Mouse (Mus musculus): ENCODE data around the gene Impdh1. TPM values are rescaled to one million over a fixed set of nuclear protein-coding genes. Genes with fewer than 3 reads are reported as not detected.
"Not testable (repeated sequence)": the region's sequence is repeated elsewhere in the genome, so short reads cannot be mapped to it uniquely, and the experiment has no call there.

The Impdh1 gene
- total RNA-seq, 2 experiments from 2014 or later, result 62.1 to 65.9 TPM

DNA sequence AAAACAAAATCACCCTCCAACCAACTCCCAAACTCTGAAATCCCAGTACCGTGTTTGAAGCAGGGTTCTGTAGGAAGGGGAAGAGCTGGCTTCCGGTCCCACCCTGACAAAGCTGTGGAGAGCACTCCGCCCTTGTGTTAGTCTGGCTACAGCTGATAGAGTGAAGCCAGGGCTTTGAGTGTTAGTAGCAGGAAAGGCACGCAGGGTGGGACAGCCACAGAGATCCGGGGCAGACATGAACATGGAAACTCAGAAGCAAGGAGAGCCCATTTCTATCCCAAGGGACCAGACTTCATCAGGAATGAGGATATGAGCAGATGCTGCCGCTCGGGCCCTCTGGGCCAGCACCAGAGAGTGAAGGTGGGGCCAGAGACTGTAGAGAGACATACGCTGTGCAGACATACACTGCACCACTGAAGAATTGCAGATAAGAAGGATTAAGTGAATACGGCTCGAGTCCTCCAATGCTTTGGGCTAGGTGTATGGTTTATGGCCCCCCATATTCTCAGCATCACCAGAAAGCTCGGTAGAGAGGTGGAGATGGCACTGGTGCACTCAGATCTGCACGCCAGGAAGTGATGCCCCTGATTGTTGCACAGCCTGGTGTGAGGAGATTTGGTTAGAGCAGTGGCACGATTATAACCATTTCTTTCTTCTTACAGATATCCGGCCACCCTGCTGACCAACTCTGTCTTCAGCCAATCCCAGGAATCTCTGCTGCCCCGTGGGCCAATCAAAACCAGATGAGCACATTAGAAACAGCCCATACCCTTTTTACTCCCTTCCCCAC, 22.0 kb downstream of the Impdh1 start:
- DNase-seq (ENCODE audit: low spot score in 2 of 2), result no peak

DNA sequence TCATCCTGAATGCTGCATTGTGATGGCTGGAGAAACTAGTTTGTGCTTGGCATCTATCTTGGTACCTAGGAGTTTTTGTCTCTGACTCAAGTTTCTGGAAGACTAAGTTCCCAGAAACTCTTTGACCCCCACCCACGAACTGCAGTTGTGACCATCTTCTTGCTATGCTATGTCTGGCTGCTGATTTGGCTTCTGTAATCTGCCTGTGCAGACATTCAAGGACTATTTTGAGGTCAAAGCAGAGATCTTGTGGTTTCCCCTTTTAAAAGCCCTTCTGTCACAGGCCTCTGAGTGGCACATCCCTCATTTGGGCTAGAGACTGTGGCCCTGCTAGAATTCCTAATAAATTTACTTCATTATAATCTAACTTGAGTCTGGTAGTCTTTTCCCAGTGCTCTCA, 28.2 kb downstream of the Impdh1 start:
- no peak for DNase-seq (ENCODE audit: low spot score in 2 of 2)

- no peak for DNase-seq (ENCODE audit: low spot score in 2 of 2)
These were observed 36.3 kb downstream of the Impdh1 start for GRCm38 (mm10) chr6:29179843-29180242.

- no peak for DNase-seq (ENCODE audit: low spot score in 2 of 2)
These were observed 37.1 kb downstream of the Impdh1 start, which contains the start of gene Prrt4 for GRCm38 (mm10) chr6:29178888-29179658. TSS of gene Prrt4 (minus strand) at chr6:29179584.

DNA sequence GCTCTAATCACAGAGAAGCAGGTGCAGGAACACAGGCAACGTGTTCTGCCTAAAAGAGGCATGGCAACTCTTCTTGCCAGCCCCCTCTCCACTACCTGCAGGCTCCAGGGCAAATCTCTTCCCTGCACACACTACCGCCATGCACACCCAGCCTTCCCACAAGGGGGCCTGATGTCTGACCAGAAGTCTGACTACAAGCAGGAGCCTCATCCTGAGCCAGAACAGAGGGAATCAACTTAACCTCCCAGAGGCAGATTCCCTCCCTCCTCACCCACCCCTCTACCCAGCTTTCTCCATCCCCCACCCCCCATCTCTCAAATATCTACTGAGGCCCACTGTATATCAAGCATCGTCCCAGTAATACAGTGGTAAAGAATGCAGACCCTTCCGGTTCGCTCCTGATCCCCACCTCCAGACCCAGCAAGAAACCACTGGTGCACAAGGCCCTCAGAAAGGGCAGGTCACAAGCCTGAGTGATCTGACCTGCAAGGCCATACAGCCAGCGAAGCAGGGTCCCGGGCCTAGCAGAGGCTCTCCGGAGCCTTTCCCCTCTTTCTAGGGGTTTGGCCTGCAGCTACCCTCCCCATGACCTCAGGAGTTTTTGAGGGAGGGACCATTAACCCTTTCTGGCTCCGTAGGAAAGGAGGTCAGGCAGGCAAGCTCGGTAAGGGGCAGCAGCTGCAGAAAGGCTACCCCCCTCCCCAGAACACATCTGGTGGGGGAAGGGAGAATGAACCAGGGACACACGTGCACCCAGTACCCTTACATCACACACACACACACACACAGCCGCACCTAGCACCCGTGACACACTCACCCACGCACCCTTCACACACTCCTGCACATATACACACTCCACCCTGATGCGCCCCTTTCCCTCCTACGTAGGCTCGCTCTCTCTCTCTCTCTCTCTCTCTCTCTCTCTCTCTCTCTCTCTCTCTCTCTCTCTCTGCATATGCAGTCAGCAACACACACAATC, 38.0 kb downstream of the Impdh1 start:
- DNase-seq (ENCODE audit: low spot score in 2 of 2), result no peak

DNA sequence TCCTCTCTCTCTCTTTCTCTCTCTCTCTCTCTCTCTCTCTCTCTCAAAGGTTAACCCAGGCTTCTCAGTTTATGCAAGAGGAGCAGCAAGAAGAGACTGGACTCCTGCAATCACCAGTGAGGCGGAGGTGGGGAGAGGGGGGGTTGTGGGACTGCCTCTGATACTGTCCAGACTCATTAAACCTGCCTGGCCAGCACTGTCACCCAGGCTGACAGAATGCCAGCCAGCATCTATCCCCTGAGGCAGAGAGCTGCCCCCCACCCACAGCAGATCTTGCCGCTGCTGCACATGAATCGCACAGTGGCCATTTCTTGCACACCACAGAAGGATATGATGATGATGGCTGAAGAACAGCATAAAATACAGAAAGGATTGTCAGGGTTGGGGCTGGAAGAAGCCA, 41.1 kb downstream of the Impdh1 start:
- no peak for DNase-seq (ENCODE audit: low spot score in 2 of 2)

DNA sequence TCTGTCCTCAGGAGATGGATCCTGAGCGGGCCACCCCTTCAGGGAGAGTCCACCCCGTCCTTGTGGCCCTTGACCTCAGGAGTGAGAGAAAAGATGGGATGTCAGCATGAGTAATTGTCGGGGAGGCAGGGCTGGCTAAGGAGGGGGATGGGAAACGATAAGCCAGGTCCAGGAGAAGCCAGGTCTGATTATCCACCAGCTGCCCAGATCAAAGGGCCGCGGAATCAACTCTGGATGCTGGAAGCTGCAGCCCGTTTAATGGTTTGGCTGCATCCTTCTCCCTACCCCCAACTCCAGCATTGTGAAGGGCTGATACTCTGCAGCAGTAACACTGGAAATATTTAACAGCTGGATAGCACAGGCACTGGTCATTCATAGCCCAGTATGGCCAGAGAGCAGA, 41.8 kb downstream of the Impdh1 start:
- no peak for DNase-seq (ENCODE audit: low spot score in 2 of 2)

DNA sequence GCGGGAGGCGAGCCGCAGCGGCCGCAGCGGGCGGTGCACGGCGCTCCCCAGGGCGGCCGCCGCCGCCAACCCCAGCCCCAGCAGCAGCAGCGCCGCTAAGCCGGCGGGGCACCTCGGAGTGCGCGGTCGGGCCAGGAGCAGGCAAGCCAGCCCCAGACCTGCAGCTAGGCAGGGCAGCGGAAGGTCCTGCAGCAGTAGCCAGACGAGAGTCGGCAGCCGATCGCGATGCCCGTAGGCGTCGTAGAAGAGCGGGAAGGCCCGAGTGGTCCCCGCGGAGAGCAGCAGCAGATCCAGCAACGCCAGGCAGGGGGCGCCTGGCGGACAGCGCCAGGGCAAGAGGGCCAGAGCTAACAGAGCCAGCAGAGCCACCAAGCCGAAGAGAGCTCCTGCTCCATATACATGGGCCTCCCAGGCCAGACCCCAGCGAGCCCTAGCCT, 45.2 kb downstream of the Impdh1 start:
- peak; percentile 48 to 58 for DNase-seq (ENCODE audit: low spot score in 2 of 2)

- DNase-seq (ENCODE audit: low spot score in 2 of 2), result no peak
These were observed 45.9 kb downstream of the Impdh1 start for GRCm38 (mm10) chr6:29170063-29170921.

- DNase-seq (ENCODE audit: low spot score in 2 of 2), result no peak
These were observed 46.5 kb downstream of the Impdh1 start for GRCm38 (mm10) chr6:29169675-29170062.

- DNase-seq (ENCODE audit: low spot score in 2 of 2), result no peak
These were observed 47.3 kb downstream of the Impdh1 start for GRCm38 (mm10) chr6:29168871-29169270.

DNA sequence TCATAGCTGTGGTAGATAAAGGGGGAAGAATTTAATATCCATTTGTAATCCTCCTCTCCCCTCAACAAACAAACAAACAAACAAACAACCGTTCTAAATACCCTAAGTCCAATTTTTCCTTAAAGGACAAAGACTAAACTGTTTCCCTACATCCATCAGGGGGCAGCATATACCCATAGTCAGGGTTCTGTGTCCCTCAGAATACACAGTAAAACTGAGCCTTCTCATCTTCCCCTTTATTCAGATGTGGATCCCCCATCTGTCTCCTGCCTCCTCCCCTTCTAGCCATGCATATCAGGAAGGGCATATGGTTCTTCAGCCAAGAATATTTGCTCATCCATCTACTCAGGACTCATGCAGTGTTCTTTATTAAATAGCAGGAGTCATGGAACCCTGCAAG, 50.0 kb downstream of the Impdh1 start:
- DNase-seq (ENCODE audit: low spot score in 2 of 2), result no peak

DNA sequence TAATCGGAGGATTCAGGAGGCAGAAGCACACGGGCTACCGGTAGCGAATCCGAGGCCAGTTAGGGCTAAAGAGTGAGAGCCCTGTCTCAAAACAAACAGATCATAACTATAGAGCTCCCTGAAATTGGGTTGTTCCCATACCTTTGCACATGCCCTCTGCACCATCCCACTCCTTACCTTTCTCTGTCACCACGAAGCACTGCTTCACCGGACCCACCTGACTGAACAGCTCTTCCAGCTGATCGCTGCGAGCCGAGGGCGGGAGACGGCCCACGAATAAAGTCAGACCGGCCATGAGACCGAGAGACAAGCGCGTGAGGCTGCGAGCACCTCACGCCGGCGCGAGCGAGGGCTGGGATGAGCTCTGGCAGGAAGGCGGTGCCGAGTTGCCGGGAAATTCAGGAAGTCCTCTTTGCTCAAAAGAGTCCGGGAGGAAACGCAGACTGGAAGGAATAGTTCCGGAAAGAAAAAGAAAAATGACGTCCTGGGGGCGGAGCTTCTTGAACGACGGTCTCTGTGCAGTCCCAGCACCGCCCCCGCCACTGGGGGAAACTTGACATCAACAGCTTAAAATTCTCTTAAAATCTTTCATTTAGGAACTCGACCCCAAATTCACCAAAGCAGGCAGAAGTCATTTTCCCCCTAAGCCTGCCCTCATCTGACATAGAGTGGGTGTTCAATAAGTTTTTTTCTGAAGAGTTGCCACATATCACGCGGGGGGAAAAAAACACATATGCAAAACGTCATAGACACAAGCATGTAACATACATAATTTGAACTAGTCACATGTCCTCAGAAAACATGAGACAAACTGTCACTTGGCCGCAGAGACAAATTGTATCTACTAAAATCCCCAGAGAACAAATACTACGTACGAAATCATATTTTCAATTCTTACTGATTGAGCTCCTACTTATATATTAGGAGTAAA, 51.6 kb downstream of the Impdh1 start, which contains the start of gene Rbm28:
TSS of gene Rbm28 (minus strand) at position 693 of the 931 bp plus-strand sequence.
- peak; percentile 36 to 68 for DNase-seq (ENCODE audit: low spot score in 2 of 2)

DNA sequence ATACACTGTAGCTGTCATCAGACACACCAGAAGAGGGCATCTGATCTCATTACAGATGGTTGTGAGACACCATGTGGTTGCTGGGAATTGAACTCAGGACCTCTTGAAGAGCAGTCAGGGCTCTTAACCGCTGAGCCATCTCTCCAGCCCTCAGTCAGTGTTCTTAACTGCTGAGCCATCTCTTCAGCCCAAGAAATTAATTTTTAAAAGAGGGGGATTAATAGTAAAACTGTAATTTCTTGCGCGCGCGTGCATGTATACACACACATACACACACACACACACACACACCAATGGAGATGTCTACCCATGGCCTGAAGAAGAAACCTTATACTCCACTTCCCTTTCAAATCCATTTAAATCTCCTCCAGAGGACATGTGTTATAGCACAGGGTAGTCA, 54.9 kb downstream of the Impdh1 start:
- not testable (repeated sequence) for DNase-seq (ENCODE audit: low spot score in 2 of 2)

DNA sequence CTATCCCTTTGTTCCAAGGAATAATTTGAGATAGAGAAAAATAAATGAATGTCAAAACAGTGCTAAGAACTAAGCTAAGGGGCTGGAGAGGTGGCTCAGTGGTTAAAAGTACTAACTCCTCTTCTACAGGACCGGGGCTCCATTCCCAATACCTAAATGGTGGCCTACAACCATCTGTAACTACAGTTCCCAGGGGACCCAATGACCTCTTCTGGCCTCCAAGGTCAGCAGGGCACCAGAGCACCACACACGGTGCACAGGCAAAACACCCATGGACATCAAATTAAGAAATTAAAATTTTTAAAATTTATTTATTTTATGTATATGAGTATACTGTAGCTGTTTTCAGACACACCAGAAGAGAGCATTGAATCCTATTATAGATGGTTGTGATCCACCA, 55.4 kb downstream of the Impdh1 start:
- no peak for DNase-seq (ENCODE audit: low spot score in 2 of 2)

DNA sequence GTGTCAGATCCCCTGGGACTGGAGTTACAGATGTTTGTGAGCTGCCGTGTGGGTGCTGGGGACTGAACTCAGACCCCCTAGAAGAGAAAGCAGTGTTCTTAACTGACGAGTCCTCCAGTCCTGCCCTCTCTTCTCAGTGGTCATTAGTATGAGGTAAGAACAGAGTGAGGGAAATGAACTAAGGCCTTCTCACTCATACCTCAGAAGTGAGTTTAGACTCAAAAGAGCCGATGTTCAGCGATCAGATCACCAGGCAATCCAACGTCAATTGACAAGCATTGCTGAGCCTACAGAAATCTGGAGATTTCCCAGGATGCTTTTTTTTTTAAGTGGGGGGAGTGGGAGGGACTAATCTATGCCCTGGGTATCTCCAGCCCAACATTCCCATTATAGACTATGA, 59.8 kb downstream of the Impdh1 start:
- DNase-seq (ENCODE audit: low spot score in 2 of 2), result no peak
